Mouse (Mus musculus) thymus, adult 2 months (tissue): ENCODE data around the gene Il5ra. TPM values are rescaled to one million over a fixed set of nuclear protein-coding genes. Genes with fewer than 3 reads are reported as not detected.

ENCODE experiments used
- DNase-seq: peaks from one replicate; pipeline ENCODE4 v3.0.0; 2021
- H3K27ac ChIP-seq: fragments of 200-500 bp; 2 replicates; pipeline ENCODE4 v1.5.1; 2012; ENCODE audit warnings: low read length, control low read depth; ENCODE audit not compliant: control insufficient read depth, insufficient read depth
- H3K27me3 ChIP-seq: fragments of 200-500 bp; 2 replicates; pipeline ENCODE4 v1.6.1; 2012; ENCODE audit warnings: mild to moderate bottlenecking, low read length, moderate library complexity, mixed read lengths; ENCODE audit not compliant: control insufficient read depth, insufficient read depth
- H3K36me3 ChIP-seq: fragments of 200-500 bp; 2 replicates; pipeline ENCODE4 v1.6.1; 2012; ENCODE audit warnings: mild to moderate bottlenecking, low read length, moderate library complexity; ENCODE audit not compliant: control insufficient read depth, insufficient read depth
- H3K4me1 ChIP-seq: fragments of 200-500 bp; replicated peaks from 2 replicates; pipeline ENCODE4 v1.6.1; 2012; ENCODE audit warnings: low read length; ENCODE audit not compliant: control insufficient read depth, insufficient read depth
- H3K4me3 ChIP-seq: fragments of 200-500 bp; 2 replicates; pipeline ENCODE4 v1.5.1; 2012; ENCODE audit warnings: mild to moderate bottlenecking, low read length, control low read depth, moderate library complexity; ENCODE audit not compliant: control insufficient read depth, insufficient read depth
- CTCF ChIP-seq: fragments of 200-500 bp; IDR thresholded peaks from 2 replicates; pipeline ENCODE4 v1.5.1; 2012; ENCODE audit warnings: mild to moderate bottlenecking, control low read depth, low read length, moderate library complexity, borderline replicate concordance; ENCODE audit not compliant: control insufficient read depth, poor library complexity, insufficient read depth; ENCODE audit errors: extremely low read depth
- POLR2A ChIP-seq: fragments of 200-500 bp; IDR thresholded peaks from 2 replicates; pipeline ENCODE4 v1.6.1; 2012; ENCODE audit warnings: mild to moderate bottlenecking, low read length, control low read depth, moderate library complexity; ENCODE audit not compliant: control insufficient read depth, poor library complexity, insufficient read depth; ENCODE audit errors: extremely low read depth
- WGBS: fragments of 180-500 bp; shearing (Covaris S2); methylation state at CpG from one replicate; pipeline ENCODE4 v1.1.7; 2018; 5-methylcytosine and 5-hydroxymethylcytosine counted together
- polyA plus RNA-seq: library from polyadenylated mRNA; depleted of rRNA; stranded (reverse); fragments of >200 nt; gene quantifications from 2 replicates; pipeline ENCODE4 v1.2.3, GENCODE M21; 2012

Il5ra gene
- polyA plus RNA-seq, 1 experiment: 0.19 TPM

- Histone ChIP-seq H3K36me3 (no peaks in the 10 kb centered on the region), H3K4me1 (no peaks in the 10 kb centered on the region), H3K4me3 (no peak overlapping the region), H3K27ac (no peak overlapping the region), H3K27me3 (no peaks in the 10 kb centered on the region)
- WGBS: 95% methylated on average over 1 of the region's 1 CpGs
- no peak for DNase-seq
- TF ChIP-seq CTCF: no peak
- TF ChIP-seq POLR2A: no peak
These were observed 8.5 kb downstream of the Il5ra start for GRCm38 (mm10) chr6:106740244-106740825.

- no peak overlapping the region for H3K4me3 ChIP-seq
- WGBS: 79% methylated on average over 3 of the region's 3 CpGs
These were observed 10.6 kb downstream of the Il5ra start for GRCm38 (mm10) chr6:106738229-106738628.

GRCm38 (mm10) chr6:106732563-106732962 is 16.3 kb downstream of the Il5ra start:
- TF ChIP-seq CTCF (no peak), POLR2A (no peak)
- WGBS: 22% methylated on average over 4 of the region's 4 CpGs
- no peaks in the 10 kb centered on the region for H3K36me3 ChIP-seq
- H3K4me1 ChIP-seq: no peaks in the 10 kb centered on the region
- H3K27ac ChIP-seq: no peak overlapping the region
- DNase-seq: no peak
- H3K4me3 ChIP-seq: no peak overlapping the region
- H3K27me3 ChIP-seq: no peaks in the 10 kb centered on the region

More at GRCm38 (mm10) chr6:106738229-106738628, 10.6 kb downstream of the Il5ra start:
- no peak for DNase-seq
- no peaks in the 10 kb centered on the region for H3K27me3 ChIP-seq
- no peak for TF ChIP-seq CTCF
- no peak for TF ChIP-seq POLR2A
- no peaks in the 10 kb centered on the region for H3K4me1 ChIP-seq
- H3K27ac ChIP-seq: no peak overlapping the region
- H3K36me3 ChIP-seq: no peaks in the 10 kb centered on the region

GRCm38 (mm10) chr6:106729682-106730314 is 19.0 kb downstream of the Il5ra start:
- DNase-seq: no peak
- no peak for TF ChIP-seq POLR2A
- TF ChIP-seq CTCF: no peak
- Histone ChIP-seq H3K27me3 (no peaks in the 10 kb centered on the region), H3K27ac (no peak overlapping the region), H3K4me3 (no peak overlapping the region), H3K36me3 (no peaks in the 10 kb centered on the region), H3K4me1 (0 out of 2 replicates have a peak, but pooled peaks cover 2% of the 10 kb centered on the region)
- 88% methylated on average over 4 of the region's 4 CpGs for WGBS

GRCm38 (mm10) chr6:106727703-106728102 is 21.1 kb downstream of the Il5ra start:
- WGBS: 15% methylated on average over 1 of the region's 1 CpGs
- no peaks in the 10 kb centered on the region for H3K27me3 ChIP-seq
- no peak overlapping the region for H3K27ac ChIP-seq
- 0 out of 2 replicates have a peak, but pooled peaks cover 2% of the 10 kb centered on the region for H3K4me1 ChIP-seq
- TF ChIP-seq POLR2A (no peak), CTCF (no peak)
- DNase-seq: no peak
- H3K36me3 ChIP-seq: no peaks in the 10 kb centered on the region
- no peak overlapping the region for H3K4me3 ChIP-seq

GRCm38 (mm10) chr6:106726078-106726477 is 22.8 kb downstream of the Il5ra start:
- no peak for DNase-seq
- no peaks in the 10 kb centered on the region for H3K36me3 ChIP-seq
- no peak overlapping the region for H3K27ac ChIP-seq
- TF ChIP-seq CTCF (no peak), POLR2A (no peak)
- H3K4me3 ChIP-seq: no peak overlapping the region
- 9% methylated on average over 6 of the region's 6 CpGs for WGBS
- H3K27me3 ChIP-seq: no peaks in the 10 kb centered on the region
- 0 out of 2 replicates have a peak, but pooled peaks cover 2% of the 10 kb centered on the region for H3K4me1 ChIP-seq

GRCm38 (mm10) chr6:106725642-106726041 is 23.2 kb downstream of the Il5ra start:
- Histone ChIP-seq H3K27ac (no peak overlapping the region), H3K4me1 (0 out of 2 replicates have a peak, but pooled peaks cover 2% of the 10 kb centered on the region), H3K36me3 (no peaks in the 10 kb centered on the region), H3K4me3 (no peak overlapping the region), H3K27me3 (no peaks in the 10 kb centered on the region)
- 37% methylated on average over 4 of the region's 4 CpGs for WGBS
- DNase-seq: no peak
- TF ChIP-seq POLR2A: no peak
- no peak for TF ChIP-seq CTCF
